Mouse (Mus musculus): ENCODE results near the gene Btbd11. TPM values are rescaled to one million over a fixed set of nuclear protein-coding genes. Genes with fewer than 3 reads are reported as not detected.

Gene Btbd11
- polyA plus RNA-seq, 1 experiment = 38.7 TPM

DNA sequence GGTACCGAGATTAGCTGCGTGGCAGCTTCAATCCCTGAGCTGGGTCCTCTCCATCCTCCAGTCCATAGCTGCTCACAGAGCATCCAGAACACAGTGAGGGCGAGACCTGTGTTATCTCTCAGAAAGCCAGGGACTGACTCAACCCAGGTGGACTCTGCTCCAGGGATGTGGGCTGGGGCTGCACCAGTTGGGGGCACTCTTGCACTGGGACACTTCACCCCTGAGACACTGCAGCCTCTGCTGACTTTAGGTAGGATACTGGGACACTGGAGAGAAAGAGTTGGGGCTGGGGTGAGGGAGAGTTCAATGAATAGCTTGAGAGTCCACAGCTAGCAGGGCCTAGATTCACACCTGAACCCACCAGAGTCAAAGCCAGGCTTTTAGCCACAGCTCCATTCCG is 69.4 kb downstream of the Btbd11 start:
- H3K27ac ChIP-seq (ENCODE audit: insufficient read depth, low read length) = no peak overlapping the region
- 88% methylated on average over 4 of the region's 4 CpGs for WGBS
- no peak for DNase-seq
- no peaks in the 10 kb centered on the region for H3K4me1 ChIP-seq (ENCODE audit: control insufficient read depth, insufficient read depth, low read length)
- H3K27me3 ChIP-seq (ENCODE audit: control insufficient read depth, insufficient read depth, low read length) = no peaks in the 10 kb centered on the region; the same call in 1 of the 2 replicates
- H3K4me3 ChIP-seq (replicated peaks; ENCODE audit: insufficient read depth, low read depth, low read length) = no peak overlapping the region
- TF ChIP-seq POLR2A (IDR thresholded peaks at IDR 0.05; ENCODE audit: borderline replicate concordance, insufficient read depth, low read length) (no peak), CTCF (IDR thresholded peaks at IDR 0.05; ENCODE audit: borderline replicate concordance, insufficient read depth, low read depth, low read length) (peak; percentile 29; the same call in 1 of the 2 replicates)

DNA sequence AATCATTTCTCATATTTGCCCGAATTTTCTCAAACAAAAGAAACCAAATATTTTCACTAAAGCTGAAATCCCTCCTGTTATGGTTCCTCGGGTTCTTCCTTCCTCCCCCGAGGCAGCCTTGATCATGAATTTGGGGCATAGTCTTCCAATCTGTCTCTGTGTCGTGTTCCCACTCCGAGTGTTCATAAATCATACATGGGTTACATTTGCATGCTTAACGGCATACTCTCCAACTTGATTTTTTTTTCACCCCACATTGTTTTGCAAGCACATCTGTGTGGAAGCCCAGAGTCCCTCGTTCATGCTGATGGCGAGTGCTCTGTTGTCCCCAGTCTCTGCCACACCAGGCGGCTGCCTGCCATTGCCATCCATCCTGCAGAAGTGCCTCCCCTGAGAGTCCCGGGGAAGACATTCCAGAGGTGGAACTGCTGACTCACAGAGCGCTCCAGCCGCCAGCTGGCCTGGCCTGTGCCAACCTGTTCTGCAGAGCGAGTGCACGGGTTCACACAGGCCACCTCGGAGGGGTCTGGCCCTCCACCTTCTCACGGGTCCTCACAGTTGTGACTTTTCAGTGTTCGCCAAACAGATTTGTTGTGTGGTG is 72.2 kb downstream of the Btbd11 start:
- 43% methylated on average over 17 of the region's 17 CpGs for WGBS
- no peak overlapping the region for H3K27ac ChIP-seq (ENCODE audit: insufficient read depth, low read length)
- no peaks in the 10 kb centered on the region; the same call in 1 of the 2 replicates for H3K4me1 ChIP-seq (ENCODE audit: control insufficient read depth, insufficient read depth, low read length)
- no peak for DNase-seq
- no peaks in the 10 kb centered on the region; the same call in 1 of the 2 replicates for H3K27me3 ChIP-seq (ENCODE audit: control insufficient read depth, insufficient read depth, low read length)
- H3K4me3 ChIP-seq (replicated peaks; ENCODE audit: insufficient read depth, low read depth, low read length) = no peak overlapping the region
- TF ChIP-seq CTCF (IDR thresholded peaks at IDR 0.05; ENCODE audit: borderline replicate concordance, insufficient read depth, low read depth, low read length) = no peak
- TF ChIP-seq POLR2A (IDR thresholded peaks at IDR 0.05; ENCODE audit: borderline replicate concordance, insufficient read depth, low read length) = no peak

DNA sequence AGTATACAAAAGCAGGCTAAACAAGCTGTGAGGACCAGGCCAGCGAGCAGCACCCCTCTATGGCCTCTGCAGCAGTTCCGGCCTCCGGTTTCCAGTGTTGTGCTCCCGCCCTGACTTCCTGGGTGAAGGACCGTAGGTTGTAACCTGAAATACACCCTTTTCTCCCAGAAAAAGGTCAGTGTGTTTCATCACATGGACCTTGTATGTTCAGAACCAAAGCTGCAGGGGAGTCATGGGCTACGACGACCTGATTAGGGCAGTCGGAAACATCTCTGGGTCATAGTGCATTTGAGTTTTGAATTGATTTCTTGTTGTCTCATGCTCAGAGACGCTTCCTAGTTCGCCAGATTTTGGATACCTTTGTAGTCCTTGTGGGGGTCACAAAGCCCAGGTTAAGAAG is 74.1 kb downstream of the Btbd11 start:
- WGBS = over 99% methylated on average over 10 of the region's 10 CpGs
- H3K27me3 ChIP-seq (ENCODE audit: control insufficient read depth, insufficient read depth, low read length) = no peaks in the 10 kb centered on the region; the same call in 1 of the 2 replicates

DNA sequence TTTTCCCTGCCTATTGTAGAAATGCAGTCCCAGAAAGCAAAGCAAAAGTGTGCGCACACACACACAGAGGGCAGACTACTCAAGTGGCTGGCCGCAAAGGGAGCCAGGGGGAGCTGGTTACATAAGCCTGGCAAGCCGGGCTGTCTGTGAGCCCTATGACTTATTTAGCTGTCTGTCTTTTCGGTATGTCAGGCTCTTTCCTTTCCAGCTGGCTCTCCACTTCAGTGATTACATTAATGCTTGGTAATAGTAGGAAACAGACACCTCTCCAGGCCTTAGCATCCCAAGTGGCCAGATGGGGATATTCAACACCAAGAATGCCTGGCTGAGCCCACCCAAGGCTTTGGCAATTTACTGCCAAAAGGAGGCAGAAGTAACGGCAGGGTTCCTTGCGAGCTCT is 77.5 kb downstream of the Btbd11 start:
- Histone ChIP-seq H3K4me1 (ENCODE audit: control insufficient read depth, insufficient read depth, low read length) (peaks cover 23% of the 10 kb centered on the region), H3K27me3 (ENCODE audit: control insufficient read depth, insufficient read depth, low read length) (no peaks in the 10 kb centered on the region; the same call in 1 of the 2 replicates), H3K4me3 (replicated peaks; ENCODE audit: insufficient read depth, low read depth, low read length) (no peak overlapping the region), H3K27ac (ENCODE audit: insufficient read depth, low read length) (no peak overlapping the region)
- TF ChIP-seq CTCF (IDR thresholded peaks at IDR 0.05; ENCODE audit: borderline replicate concordance, insufficient read depth, low read depth, low read length) = no peak
- WGBS = 45% methylated on average over 6 of the region's 6 CpGs
- no peak for DNase-seq

More for the DNA sequence above, 74.1 kb downstream of the Btbd11 start:
- peaks cover 11% of the 10 kb centered on the region for H3K4me1 ChIP-seq (ENCODE audit: control insufficient read depth, insufficient read depth, low read length)
- no peak for TF ChIP-seq POLR2A (IDR thresholded peaks at IDR 0.05; ENCODE audit: borderline replicate concordance, insufficient read depth, low read length)
- TF ChIP-seq CTCF (IDR thresholded peaks at IDR 0.05; ENCODE audit: borderline replicate concordance, insufficient read depth, low read depth, low read length) = no peak
- no peak for DNase-seq
- no peak overlapping the region for H3K27ac ChIP-seq (ENCODE audit: insufficient read depth, low read length)
- no peak overlapping the region for H3K4me3 ChIP-seq (replicated peaks; ENCODE audit: insufficient read depth, low read depth, low read length)

DNA sequence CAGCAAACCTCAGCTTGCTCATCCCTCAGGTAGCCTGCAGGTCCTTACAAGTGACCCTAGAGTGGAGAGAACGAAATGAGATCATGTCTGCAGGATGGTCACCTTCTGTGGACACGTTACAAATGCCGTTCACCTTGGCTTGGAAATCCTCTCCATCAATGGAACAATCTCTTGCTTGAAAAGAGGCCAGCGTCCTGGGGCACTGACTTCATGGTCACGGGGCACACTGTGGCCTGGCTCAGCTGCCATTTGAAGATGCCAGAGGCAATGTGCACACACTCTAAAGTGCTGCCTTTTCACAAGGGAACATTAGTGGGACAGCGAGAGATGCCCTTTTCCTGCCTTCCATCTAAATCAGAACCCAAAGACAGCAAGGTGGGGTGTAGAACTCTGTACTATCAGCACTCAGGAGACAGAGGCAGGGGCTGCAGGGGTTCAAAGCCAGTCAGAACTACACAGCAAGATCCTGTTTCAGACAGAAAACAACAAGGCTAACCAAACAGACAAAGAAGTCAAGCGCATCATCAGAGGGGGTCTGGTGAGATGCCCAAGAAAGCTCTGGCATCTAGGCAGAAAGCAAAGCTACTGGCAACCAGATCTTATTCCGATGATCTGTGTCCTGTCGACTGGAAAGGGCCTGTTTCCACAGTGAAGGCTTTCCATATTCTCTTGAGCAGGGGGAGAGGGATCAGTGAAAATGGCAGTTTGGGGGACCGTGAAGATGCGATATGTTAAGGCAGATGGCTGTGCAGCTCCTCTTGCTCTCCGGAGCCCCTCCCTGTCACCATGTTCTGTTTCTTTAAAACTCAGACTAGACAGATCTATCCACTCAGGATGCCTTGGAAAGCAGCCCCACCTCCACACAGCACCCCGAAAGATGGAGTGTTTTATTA is 79.1 kb downstream of the Btbd11 start:
- H3K27me3 ChIP-seq (ENCODE audit: control insufficient read depth, insufficient read depth, low read length) = no peaks in the 10 kb centered on the region; the same call in 1 of the 2 replicates
- H3K27ac ChIP-seq (ENCODE audit: insufficient read depth, low read length) = no peak overlapping the region
- TF ChIP-seq POLR2A (IDR thresholded peaks at IDR 0.05; ENCODE audit: borderline replicate concordance, insufficient read depth, low read length) = no peak
- H3K4me3 ChIP-seq (replicated peaks; ENCODE audit: insufficient read depth, low read depth, low read length) = no peak overlapping the region
- WGBS = 36% methylated on average over 13 of the region's 13 CpGs
- no peak for DNase-seq
- H3K4me1 ChIP-seq (ENCODE audit: control insufficient read depth, insufficient read depth, low read length) = peaks cover 27% of the 10 kb centered on the region

DNA sequence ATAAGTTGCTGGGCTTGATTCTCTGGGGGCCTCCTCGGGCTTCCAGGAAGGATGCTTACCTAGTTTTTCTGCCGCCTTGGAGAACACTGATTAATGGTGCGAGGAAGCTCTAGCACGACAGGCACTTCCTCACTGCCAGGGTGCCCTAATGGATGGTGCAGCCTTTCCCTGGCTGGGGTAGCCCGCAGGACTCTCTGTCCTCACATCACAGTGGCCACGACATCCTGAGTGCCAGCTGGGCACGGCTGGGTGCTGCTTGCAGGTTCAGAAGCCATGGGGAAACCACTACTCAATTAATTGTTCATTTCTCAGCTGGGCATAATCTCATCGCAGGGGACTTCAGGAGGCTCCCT is 79.8 kb downstream of the Btbd11 start:
- no peaks in the 10 kb centered on the region; the same call in 1 of the 2 replicates for H3K27me3 ChIP-seq (ENCODE audit: control insufficient read depth, insufficient read depth, low read length)
- WGBS = 16% methylated on average over 8 of the region's 8 CpGs
- DNase-seq = no peak
- H3K4me3 ChIP-seq (replicated peaks; ENCODE audit: insufficient read depth, low read depth, low read length) = no peak overlapping the region
- TF ChIP-seq CTCF (IDR thresholded peaks at IDR 0.05; ENCODE audit: borderline replicate concordance, insufficient read depth, low read depth, low read length) (no peak), POLR2A (IDR thresholded peaks at IDR 0.05; ENCODE audit: borderline replicate concordance, insufficient read depth, low read length) (no peak)
- H3K27ac ChIP-seq (ENCODE audit: insufficient read depth, low read length) = no peak overlapping the region
- peaks cover 27% of the 10 kb centered on the region for H3K4me1 ChIP-seq (ENCODE audit: control insufficient read depth, insufficient read depth, low read length)

DNA sequence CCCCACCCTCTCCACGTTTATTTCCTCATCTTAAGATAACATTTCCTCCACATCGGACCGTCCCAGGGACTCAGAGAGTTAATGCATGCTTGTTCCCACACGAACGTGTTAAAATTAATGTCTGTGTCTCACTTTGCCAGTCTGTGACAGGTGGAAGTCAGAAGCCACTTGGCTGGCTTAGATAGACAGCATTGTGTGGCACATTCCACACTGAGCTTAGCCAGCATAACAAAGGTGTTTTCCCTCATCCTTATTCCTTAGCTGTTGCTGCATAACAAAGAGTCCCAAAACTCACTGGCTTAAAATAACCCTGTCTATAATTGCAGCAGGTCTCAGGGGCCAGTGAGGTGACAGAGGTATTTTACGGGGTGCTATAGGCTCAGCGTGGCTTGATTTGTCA is 80.8 kb downstream of the Btbd11 start:
- WGBS = 74% methylated on average over 7 of the region's 7 CpGs
- no peak for DNase-seq
- Histone ChIP-seq H3K4me3 (replicated peaks; ENCODE audit: insufficient read depth, low read depth, low read length) (no peak overlapping the region), H3K4me1 (ENCODE audit: control insufficient read depth, insufficient read depth, low read length) (peaks cover 27% of the 10 kb centered on the region), H3K27me3 (ENCODE audit: control insufficient read depth, insufficient read depth, low read length) (no peaks in the 10 kb centered on the region; the same call in 1 of the 2 replicates), H3K27ac (ENCODE audit: insufficient read depth, low read length) (no peak overlapping the region)
- TF ChIP-seq CTCF (IDR thresholded peaks at IDR 0.05; ENCODE audit: borderline replicate concordance, insufficient read depth, low read depth, low read length) (no peak), POLR2A (IDR thresholded peaks at IDR 0.05; ENCODE audit: borderline replicate concordance, insufficient read depth, low read length) (no peak)

DNA sequence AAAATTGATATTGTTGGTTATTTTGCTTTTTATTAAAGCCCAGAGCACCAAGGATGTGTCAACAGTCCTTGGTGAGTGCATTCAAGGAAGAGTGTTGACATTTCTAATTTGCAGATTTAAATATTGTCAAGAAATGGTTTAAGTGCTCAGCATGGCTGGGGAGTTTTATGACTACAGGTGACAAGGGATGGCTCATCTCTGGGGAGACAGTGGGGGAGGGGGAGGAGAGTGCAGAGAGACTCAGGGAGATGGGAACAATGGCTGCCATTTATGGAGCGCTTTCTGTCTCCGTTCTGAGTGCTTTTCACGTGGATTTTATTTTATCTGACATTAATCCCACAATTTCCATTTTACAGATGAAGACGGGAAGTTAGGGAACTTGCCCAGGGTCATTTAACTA is 81.9 kb downstream of the Btbd11 start:
- 89% methylated on average over 4 of the region's 4 CpGs for WGBS
- H3K4me1 ChIP-seq (ENCODE audit: control insufficient read depth, insufficient read depth, low read length) = peaks cover 28% of the 10 kb centered on the region
- TF ChIP-seq CTCF (IDR thresholded peaks at IDR 0.05; ENCODE audit: borderline replicate concordance, insufficient read depth, low read depth, low read length) (no peak), POLR2A (IDR thresholded peaks at IDR 0.05; ENCODE audit: borderline replicate concordance, insufficient read depth, low read length) (no peak)

More for the DNA sequence above, 81.9 kb downstream of the Btbd11 start:
- Histone ChIP-seq H3K27me3 (ENCODE audit: control insufficient read depth, insufficient read depth, low read length) (no peaks in the 10 kb centered on the region; the same call in 1 of the 2 replicates), H3K4me3 (replicated peaks; ENCODE audit: insufficient read depth, low read depth, low read length) (no peak overlapping the region), H3K27ac (ENCODE audit: insufficient read depth, low read length) (no peak overlapping the region)
- no peak for DNase-seq

Measured in cerebellum, adult 2 months (tissue).